Mouse (Mus musculus) brain, adult 2 months (tissue): ENCODE measurements around the gene Serinc3.
"Not testable (repeated sequence)": the region's sequence is repeated elsewhere in the genome, so short reads cannot be mapped to it uniquely, and the experiment has no call there.

Source experiments
- DNase-seq: peaks from one replicate; pipeline ENCODE4 v3.0.0; 2011; ENCODE audit warnings: low read depth, low spot score

Serinc3 gene

GRCm38 (mm10) chr2:163662698-163663221, 17.8 kb upstream of the Serinc3 start:
- DNase-seq: peak; percentile 37

- no peak for DNase-seq
These were observed 17.1 kb upstream of the Serinc3 start for GRCm38 (mm10) chr2:163662076-163662475.

GRCm38 (mm10) chr2:163661371-163661850, 16.5 kb upstream of the Serinc3 start:
- peak; percentile 93 for DNase-seq

GRCm38 (mm10) chr2:163660103-163660701, 15.3 kb upstream of the Serinc3 start:
- DNase-seq: no peak

GRCm38 (mm10) chr2:163659431-163659830, 14.5 kb upstream of the Serinc3 start:
- DNase-seq: peak; percentile 47

GRCm38 (mm10) chr2:163658941-163659340, 14.0 kb upstream of the Serinc3 start:
- peak; percentile 36 for DNase-seq

- DNase-seq: peak; percentile 95
These were observed 13.3 kb upstream of the Serinc3 start, which contains the start of gene Pkig for GRCm38 (mm10) chr2:163657975-163658886. Gene Pkig (plus strand): TSS chr2:163658386.

- no peak for DNase-seq
These were observed 12.6 kb upstream of the Serinc3 start for GRCm38 (mm10) chr2:163657486-163657885.

- DNase-seq: not testable (repeated sequence)
These were observed 10.8 kb upstream of the Serinc3 start for GRCm38 (mm10) chr2:163655699-163656098.

GRCm38 (mm10) chr2:163646461-163647080, 1.6 kb upstream of the Serinc3 start:
- no peak for DNase-seq

GRCm38 (mm10) chr2:163645700-163646460, 949 bp upstream of the Serinc3 start:
- peak; percentile 31 for DNase-seq

- DNase-seq: peak; percentile 35
These were observed 884 bp downstream of the Serinc3 start for GRCm38 (mm10) chr2:163644047-163644446.

- DNase-seq: no peak
These were observed 1.4 kb downstream of the Serinc3 start for GRCm38 (mm10) chr2:163643576-163643971.

GRCm38 (mm10) chr2:163642685-163643575, 2.0 kb downstream of the Serinc3 start:
- peak; percentile 79 for DNase-seq

- no peak for DNase-seq
These were observed 3.2 kb downstream of the Serinc3 start for GRCm38 (mm10) chr2:163641681-163642080.

- no peak for DNase-seq
These were observed 4.4 kb downstream of the Serinc3 start for GRCm38 (mm10) chr2:163640493-163640892.

- no peak for DNase-seq
These were observed 7.2 kb downstream of the Serinc3 start for GRCm38 (mm10) chr2:163637655-163638266.

GRCm38 (mm10) chr2:163636057-163636456, 8.9 kb downstream of the Serinc3 start:
- no peak for DNase-seq

- no peak for DNase-seq
These were observed 10.7 kb downstream of the Serinc3 start for GRCm38 (mm10) chr2:163634211-163634610.

GRCm38 (mm10) chr2:163631715-163632114, 13.2 kb downstream of the Serinc3 start:
- no peak for DNase-seq
